Mouse (Mus musculus) naive thymus-derived CD4-positive, alpha-beta T cell, adult 2 months (primary cell): ENCODE measurements around the gene Cd274.

Experiments
- DNase-seq: peaks from one replicate; pipeline ENCODE4 v3.0.0-alpha.2; 2011; ENCODE audit warnings: low read depth

Cd274 gene

GRCm38 (mm10) chr19:29366969-29367622, at the start of gene Cd274, which contains the start of gene Plgrkt:
Gene Cd274 (plus strand): TSS chr19:29367455.
Gene Plgrkt (minus strand): TSS chr19:29367390.
- DNase-seq: peak; percentile 96

DNA sequence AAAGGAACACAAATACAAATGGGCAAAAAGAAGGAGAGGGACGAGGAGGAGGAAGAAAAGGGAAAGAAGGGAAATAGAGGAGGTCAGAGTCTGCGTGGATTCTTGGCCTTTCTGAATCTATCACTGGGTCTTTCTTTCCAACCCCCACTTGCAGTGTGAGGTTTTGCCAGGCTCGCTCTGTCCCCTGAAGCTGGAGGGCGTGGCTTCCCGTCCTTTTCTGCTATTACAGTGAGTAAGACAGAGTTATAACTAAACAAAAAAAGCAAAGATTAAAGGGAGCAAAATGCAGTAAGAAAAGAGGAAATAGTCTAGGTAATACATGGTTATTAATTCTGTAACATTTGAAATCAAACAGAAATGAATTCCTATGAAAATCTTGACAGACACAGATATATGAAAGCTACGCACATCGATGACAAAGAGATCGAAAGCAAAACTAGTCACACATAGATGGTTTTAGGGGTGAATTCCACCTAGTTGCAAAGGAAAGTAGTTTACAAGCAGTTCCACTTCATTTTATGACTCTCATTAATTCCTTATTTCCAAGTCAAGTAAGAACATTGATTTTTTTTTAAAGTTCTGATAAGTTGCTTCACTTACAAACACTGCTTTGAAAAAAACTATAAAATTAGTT, 43.7 kb upstream of the Cd274 start:
- DNase-seq: peak; percentile 68

DNA sequence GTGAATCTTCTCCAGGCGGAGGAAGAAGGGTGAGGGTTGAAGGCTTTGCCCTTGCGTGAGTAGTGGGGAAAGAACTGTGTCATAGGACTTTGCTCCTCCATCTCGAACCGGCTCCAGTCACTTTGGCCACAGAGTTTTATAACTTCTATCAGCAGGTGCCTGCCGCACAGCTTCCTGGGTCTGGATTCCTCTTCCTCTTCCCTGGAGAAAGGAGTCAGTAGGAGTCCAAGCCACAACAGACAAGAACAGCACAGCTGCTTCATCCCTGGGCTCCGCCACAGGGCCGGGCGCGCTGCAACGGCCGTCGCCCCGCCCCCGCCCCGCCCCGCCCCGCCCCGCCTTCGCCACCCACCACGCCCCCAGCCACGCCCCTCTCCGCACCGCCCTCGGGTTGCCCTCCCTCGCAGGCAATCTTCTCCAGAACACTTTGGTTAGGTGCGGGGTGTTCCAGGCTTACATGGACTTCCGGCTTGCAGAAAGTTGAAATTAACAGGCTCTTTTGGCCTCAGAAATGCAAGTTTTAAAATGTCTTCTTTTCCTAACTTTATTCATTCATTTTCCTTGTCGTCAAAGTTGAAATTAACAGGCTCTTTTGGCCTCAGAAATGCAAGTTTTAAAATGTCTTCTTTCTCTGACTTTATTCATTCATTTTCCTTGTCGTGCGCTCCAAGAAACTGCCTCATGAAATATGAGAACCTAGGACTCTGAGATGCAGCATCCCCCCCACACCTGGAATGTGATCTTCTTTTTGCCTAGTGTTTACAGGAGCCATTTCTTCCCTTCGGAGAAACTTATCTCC, 42.0 kb upstream of the Cd274 start, which contains the start of gene Insl6:
TSS of gene Insl6 (minus strand) at position 304 of the 799 bp plus-strand sequence.
- DNase-seq: peak; percentile 76

DNA sequence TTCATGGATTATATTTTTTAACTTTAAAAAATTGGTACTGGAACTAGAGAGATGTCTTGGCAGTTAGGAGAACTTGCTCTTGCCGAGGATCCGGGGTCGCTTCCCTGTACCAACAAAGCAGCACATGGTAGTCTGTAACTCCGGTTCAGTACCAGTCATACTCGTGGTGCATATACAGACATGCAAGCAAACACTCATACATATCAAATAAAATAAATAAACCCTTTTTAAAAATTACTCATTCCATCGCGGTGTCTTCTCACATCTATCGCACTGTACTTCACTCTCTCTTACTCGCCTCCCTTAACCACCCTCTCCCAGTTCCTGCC, 41.4 kb upstream of the Cd274 start:
- DNase-seq: no peak

GRCm38 (mm10) chr19:29326396-29326795, 40.9 kb upstream of the Cd274 start:
- DNase-seq: no peak

DNA sequence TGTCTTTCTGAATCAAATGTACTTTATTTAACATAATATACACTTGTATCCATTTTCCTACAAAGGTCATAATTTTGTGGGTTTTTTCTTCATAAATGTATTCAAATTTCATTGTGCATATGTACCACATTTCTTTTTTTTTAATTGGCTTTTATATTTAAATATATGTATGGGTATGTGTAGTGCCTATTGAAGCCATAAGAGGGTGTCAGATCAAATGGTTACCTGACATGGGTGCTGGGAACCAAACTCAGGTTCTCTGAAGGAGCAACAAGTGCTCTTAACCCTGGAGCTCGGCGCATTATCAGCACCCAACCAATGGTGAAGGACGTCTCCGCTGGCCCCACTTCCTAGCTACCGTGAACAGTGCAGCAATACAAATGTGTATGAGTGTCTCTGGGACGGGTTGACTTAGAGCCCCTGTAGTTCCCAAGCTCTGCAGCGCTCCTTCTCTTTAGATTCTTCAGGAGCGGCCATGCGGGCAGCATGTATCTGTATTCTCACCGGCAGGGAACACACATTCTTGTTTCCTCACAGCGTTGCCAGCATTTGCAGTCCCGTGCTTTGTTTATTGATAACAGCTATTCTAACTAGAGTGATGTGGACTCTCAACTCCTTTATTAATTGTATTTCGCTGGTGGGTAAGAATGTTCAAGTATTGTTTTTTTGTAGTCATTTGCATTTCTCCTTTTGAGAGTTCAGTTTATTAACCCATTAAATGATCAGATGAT, 40.3 kb upstream of the Cd274 start:
- no peak for DNase-seq

GRCm38 (mm10) chr19:29334068-29334745, 33.0 kb upstream of the Cd274 start, which contains the start of gene Rln1:
Gene Rln1 (minus strand): TSS chr19:29334670.
- DNase-seq: no peak

DNA sequence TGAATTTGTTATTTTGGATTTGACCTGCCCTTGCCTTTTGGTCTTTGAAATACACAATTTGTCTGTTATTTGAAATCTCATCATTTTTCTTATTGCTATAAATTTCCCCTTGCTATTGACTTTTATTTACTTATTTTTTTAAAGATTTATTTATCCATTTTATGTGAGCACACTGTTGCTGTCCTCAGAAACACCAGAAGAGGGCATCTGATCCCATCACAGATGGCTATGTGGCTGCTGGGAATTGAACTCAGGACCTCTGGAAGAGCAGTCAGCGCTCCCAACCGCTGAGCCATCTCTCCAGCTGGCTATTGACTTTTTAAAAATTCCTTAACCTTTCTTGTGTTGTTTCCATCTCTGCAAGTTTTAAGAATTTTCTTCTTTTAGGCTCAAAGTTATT, 30.6 kb upstream of the Cd274 start:
- DNase-seq: peak; percentile 19

GRCm38 (mm10) chr19:29341029-29341428, 26.2 kb upstream of the Cd274 start:
- DNase-seq: no peak

- no peak for DNase-seq
These were observed 25.0 kb upstream of the Cd274 start for GRCm38 (mm10) chr19:29342281-29342680.

DNA sequence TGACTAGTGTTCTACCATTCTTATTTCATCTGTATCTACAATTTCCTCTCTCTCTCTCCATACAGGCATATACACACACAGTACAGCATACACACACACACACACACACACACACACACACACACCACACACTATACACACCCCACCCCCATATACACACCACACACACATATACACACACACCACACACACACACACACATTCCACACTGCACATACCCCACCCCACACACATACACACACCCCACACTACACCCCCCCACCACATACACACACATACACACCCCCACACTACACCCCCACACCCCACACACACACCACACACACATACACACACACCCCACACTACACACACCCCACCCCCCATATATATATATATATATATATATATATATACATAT, 22.4 kb upstream of the Cd274 start:
- no peak for DNase-seq

- DNase-seq: no peak
These were observed 21.6 kb upstream of the Cd274 start for GRCm38 (mm10) chr19:29345636-29346035.

DNA sequence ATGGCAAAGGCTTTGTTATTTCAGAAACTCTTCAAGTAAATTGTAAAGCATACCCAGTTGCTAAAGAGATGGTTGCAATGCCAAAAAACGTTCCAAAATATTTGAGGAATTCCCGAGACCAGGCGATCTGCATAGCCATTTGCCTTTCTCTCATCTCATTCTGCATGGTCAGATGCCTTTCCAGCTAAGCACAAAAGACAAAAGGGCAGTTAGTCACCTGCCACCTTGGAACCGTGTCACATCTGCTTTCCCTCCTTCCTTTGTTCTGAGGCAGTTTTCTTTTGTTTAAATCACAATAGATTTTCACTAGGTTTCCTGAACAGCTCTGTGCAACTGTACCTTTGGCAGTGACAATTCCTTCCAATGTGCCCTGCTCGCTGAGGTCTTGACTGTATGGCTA, 16.3 kb upstream of the Cd274 start:
- no peak for DNase-seq

- peak; percentile 93 for DNase-seq
These were observed 12.1 kb upstream of the Cd274 start for GRCm38 (mm10) chr19:29354895-29355877.

DNA sequence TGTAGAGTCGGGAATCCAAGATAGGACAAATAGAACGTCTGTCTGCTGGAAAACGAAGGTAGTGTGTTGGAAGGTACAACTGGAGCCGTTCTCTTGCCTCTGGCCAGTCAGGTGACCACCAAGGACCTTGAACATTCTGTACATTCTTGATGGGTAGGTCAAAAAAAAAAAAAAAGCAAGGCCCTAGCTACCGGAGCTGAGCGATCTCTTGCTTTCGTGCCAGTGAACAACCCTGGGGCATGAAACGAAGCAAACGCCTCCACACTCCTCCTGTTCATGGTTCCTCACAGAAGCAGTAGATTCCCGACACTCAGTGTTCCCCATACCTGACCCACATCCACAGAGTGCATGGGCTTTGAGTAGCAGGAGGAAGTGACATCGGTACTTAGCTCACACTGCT, 11.0 kb upstream of the Cd274 start:
- no peak for DNase-seq

DNA sequence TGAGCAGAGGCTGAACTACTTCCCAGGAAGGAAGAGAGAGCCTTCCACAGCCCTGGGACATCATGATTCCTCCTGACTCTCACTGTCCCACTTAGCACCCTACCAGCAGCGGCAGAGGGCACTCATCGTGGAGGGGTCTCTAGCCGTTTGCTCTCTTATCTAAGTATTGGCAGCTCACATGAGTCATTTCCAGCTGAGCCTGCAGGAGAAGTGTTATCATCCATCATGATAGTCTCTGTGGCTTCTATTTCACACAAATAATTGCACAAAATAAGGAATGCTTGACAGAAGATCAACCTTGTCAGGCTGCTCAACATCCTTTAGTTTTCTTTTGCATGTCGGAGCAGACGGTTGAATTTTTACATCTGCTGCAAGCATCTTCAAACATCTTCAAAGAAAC, 7.0 kb upstream of the Cd274 start:
- no peak for DNase-seq

- DNase-seq: peak; percentile 91
These were observed 5.7 kb upstream of the Cd274 start for GRCm38 (mm10) chr19:29361468-29362130.

DNA sequence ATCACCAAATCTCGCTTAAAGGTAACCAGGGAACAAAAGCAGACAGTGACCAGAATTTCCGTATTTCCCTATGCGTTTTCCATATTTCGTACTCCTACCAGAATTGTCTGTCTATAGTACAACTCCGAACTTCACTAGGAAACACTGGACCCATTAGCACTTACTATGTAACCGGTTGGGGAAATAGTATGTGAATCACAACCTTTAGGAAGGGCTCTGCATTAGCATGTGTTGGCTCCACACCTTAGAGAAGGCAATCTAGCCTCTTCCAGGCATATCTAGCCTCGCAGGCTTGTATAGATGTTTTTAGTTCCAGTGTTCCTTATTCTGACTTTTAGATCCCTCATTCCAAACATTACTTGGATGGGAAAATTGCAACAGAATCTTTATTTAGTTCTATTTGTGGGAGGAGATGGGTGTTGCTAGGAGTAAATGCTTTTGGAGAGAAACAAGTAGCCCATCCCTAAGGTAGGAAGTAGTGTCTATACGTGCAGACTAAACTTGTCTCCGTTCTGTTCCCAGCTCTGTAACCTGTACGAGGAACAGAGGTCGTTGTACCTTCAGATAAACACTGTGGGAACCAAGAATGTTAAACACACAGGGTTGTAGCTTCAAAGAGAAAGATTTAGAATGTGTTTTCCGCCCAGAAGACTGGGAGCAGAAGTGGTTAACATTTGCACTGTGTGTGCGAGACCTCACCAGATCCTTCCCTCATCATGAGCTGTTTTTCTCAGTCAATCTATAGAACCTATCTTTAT, 4.9 kb upstream of the Cd274 start:
- no peak for DNase-seq

DNA sequence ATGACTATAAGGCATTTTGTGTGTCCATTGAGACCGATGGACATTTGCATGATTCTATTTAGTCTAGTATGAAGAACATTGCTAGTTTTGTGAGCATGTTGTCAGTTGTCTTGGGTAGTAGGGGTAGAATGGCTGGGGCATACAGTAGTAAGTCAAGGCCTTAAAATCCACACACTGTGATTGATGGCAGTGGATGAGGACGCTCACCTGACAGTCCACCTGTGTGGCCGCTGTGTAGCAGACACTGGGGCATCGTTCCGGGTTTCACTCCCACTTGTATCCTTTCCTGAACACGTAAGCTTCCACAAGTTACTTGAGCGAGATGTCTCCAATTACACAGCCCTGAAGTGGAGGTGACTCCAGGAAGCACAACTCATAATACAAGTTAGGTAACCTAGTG, 3.7 kb upstream of the Cd274 start:
- no peak for DNase-seq
